Mouse (Mus musculus) CD4-positive, CD25-positive, alpha-beta regulatory T cell (primary cell): ENCODE data around the gene Defb11. TPM values are rescaled to one million over a fixed set of nuclear protein-coding genes. Genes with fewer than 3 reads are reported as not detected.

Source experiments
- polyA plus RNA-seq: library from polyadenylated mRNA; unstranded; fragments of 100-300 nt; shearing (Covaris generic); gene quantifications from one replicate; pipeline ENCODE4 v1.2.1, GENCODE M21; 2017

Defb11 gene
- not detected for polyA plus RNA-seq

DNA sequence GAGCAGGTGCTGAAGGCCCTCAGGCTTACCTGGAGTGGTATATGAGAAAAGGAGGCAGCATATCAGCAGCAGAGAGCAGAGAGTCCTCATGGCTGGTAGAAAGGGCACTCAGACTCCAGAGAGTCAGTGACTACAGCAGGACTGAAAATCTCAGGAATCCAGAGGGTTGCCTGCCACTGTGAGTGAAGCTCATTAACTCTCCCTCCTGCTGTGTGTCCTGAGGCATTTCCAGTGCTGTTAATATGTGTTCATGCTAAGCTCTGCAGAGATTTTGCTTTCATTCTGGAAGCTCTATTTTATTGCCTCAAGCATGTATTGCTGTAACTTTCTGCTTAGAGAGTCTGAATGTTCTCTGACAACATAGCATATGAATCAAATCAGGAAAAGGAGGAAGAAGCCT is at the start of gene Defb11:
TSS of gene Defb11 (minus strand) at position 123 of the 400 bp plus-strand sequence.

DNA sequence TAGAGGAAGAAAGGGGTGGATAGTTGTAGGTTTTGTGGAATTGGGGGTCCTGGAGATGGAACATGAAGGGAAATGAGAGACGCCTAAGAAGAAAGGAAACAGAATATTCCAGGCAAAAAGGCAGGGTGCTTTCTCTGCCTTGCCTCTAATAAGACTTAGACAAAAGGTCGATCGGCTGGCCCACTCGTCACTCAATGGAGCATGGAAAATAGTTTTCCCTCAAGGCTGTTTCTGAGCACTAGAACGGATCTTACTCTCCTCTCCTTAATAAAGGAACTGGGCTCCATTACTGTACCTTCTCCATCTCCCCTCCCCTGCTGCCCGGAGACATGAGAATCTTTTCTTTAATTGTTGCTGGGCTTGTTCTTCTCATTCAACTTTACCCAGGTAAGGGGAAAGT is 40.2 kb upstream of the Defb11 start, which contains the start of gene Defb13:
TSS of gene Defb13 (plus strand) at position 301 of the 400 bp plus-strand sequence.

DNA sequence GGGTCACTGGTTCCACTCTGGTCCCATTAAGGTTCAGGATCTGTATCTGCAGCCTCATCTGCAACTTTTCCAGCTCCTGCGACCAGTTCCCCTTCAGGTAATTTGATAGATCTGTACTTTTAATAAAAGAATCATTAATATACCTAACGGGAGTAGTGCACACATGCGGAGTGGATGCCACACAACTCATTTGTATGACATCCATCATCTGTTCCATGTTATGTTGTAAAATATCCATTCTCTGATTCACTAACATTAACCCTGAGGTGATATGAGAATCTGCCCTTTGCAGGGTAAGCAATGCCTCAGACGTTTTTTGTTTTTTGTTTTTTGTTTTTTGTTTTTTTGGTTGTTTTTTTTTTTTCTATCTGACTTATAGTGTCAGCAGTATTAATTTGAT is 31.8 kb upstream of the Defb11 start, which contains the start of gene Defb35:
TSS of gene Defb35 (plus strand) at position 301 of the 400 bp plus-strand sequence.

DNA sequence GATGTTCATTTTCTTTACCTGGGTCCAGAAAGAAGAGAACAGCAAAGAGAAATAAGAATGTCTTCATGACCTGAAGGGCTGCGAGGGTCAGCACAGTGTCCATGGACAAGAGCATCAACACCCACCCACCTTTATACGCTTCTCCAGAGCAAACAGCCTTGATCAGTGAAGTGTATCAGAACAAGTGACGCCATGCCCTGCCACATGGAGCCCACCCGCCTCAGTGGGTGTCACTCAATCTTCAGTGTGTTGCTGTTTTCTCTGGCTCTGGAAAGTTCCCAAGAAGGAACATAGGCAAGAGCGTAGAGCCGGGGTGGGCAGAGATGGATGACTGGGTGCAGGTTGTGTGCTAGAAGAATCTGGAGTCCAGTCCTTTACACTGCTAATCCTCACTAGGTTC is 26.4 kb upstream of the Defb11 start, which contains the start of gene Defb15:
TSS of gene Defb15 (minus strand) at position 101 of the 400 bp plus-strand sequence.

DNA sequence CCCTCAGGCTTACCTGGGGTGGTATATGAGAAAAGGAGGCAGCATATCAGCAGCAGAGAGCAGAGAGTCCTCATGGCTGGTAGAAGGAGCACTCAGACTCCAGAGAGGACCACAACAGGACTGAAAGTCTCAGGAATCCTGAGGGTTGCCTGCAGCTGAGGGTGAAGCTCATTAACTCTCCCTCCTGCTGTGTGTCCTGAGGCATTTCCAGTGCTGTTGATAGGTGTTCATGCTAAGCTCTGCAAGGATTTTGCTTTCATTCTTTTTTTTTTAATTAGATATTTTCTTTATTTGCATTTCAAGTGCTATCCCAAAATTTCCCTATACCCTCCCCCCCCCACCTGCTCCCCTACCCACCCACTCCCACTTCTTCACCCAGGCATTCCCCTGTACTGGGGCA is 20.9 kb downstream of the Defb11 start, which contains the start of gene Defb9:
TSS of gene Defb9 (minus strand) at position 101 of the 400 bp plus-strand sequence.

DNA sequence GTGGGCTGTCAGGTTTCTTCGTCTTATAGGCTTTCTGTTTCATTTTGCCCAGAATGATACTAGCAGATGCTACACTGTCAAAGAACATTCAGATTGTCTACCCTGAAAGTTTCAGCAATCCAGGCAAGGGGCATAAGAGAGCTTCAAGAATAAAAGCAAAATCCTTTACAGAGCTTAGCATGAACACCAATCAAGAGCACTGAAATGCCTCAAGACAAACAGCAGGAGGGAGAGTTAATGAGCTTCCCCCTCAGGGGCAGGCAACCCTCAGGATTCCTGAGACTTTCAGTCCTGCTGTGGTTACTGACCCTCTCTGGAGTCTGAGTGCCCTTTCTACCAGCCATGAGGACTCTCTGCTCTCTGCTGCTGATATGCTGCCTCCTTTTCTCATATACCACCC is 47.6 kb downstream of the Defb11 start, which contains the start of gene Defb10:
TSS of gene Defb10 (plus strand) at position 316 of the 400 bp plus-strand sequence.

Other genes starting within 250 kb of the Defb11 start
- gene Defa34, start 240.6 kb downstream of the Defb11 start, polyA plus RNA-seq: not detected
- gene AY761184, start 202.8 kb downstream of the Defb11 start, polyA plus RNA-seq: not detected
- gene Defa24, start 171.9 kb downstream of the Defb11 start, polyA plus RNA-seq: not detected
- not detected for gene Defb50, start 82.9 kb downstream of the Defb11 start, polyA plus RNA-seq
- gene Defb2, start 66.5 kb downstream of the Defb11 start, polyA plus RNA-seq: not detected
- gene Defb10, start 47.5 kb downstream of the Defb11 start, polyA plus RNA-seq: not detected
- gene Defb9, start 21.0 kb downstream of the Defb11 start, polyA plus RNA-seq: not detected
- not detected for gene Defb15, start 26.3 kb upstream of the Defb11 start, polyA plus RNA-seq
- gene Defb35, start 31.9 kb upstream of the Defb11 start, polyA plus RNA-seq: not detected
- gene Defb13, start 40.4 kb upstream of the Defb11 start, polyA plus RNA-seq: not detected
- not detected for gene Fam90a1a, start 52.3 kb upstream of the Defb11 start, polyA plus RNA-seq
- not detected for gene Ccdc70, start 63.4 kb upstream of the Defb11 start, polyA plus RNA-seq
- gene Atp7b, start 153.9 kb upstream of the Defb11 start, polyA plus RNA-seq: 0.12 TPM
- 8.4 TPM for gene Alg11, start 154.3 kb upstream of the Defb11 start, polyA plus RNA-seq
- gene Nek5, start 218.6 kb upstream of the Defb11 start, polyA plus RNA-seq: 0.11 TPM